Mouse (Mus musculus) embryonic facial prominence, embryonic 13.5 days (tissue): Measurements from ENCODE around the gene Atcay. TPM values are rescaled to one million over a fixed set of nuclear protein-coding genes. Genes with fewer than 3 reads are reported as not detected.
A peak's percentile ranks its signal among the peaks of the same experiment; 100 is the strongest.

Source experiments
- ATAC-seq: fragments of 200-750 bp; cut with Nextera tagmentation; 2 replicates; pipeline ENCODE4 v1.8.0; 2017; ENCODE audit warnings: low read depth; ENCODE audit not compliant: insufficient number of reproducible peaks, insufficient read depth, low FRiP score, low TSS enrichment
- H3K27ac ChIP-seq: fragments of 300-500 bp; sonication (generic); 2 replicates; pipeline ENCODE4 v1.5.1; 2015; ENCODE audit warnings: moderate library complexity, mild to moderate bottlenecking, inconsistent platforms
- H3K27me3 ChIP-seq: fragments of 300-500 bp; sonication (generic); 2 replicates; pipeline ENCODE4 v1.6.1; 2015; ENCODE audit warnings: mild to moderate bottlenecking, inconsistent platforms
- H3K36me3 ChIP-seq: fragments of 300-500 bp; sonication (generic); 2 replicates; pipeline ENCODE4 v1.6.1; 2015; ENCODE audit warnings: mild to moderate bottlenecking, inconsistent platforms
- H3K4me1 ChIP-seq: fragments of 300-500 bp; sonication (generic); 2 replicates; pipeline ENCODE4 v1.6.1; 2015; ENCODE audit warnings: inconsistent platforms
- H3K4me2 ChIP-seq: fragments of 300-500 bp; sonication (generic); 2 replicates; pipeline ENCODE4 v1.6.1; 2015; ENCODE audit warnings: moderate library complexity, mild to moderate bottlenecking, inconsistent platforms
- H3K4me3 ChIP-seq: fragments of 300-500 bp; sonication (generic); 2 replicates; pipeline ENCODE4 v1.5.1; 2015; ENCODE audit warnings: mild to moderate bottlenecking, inconsistent platforms
- H3K9ac ChIP-seq: fragments of 300-500 bp; sonication (generic); 2 replicates; pipeline ENCODE4 v1.6.1; 2015; ENCODE audit warnings: mild to moderate bottlenecking, inconsistent platforms
- H3K9me3 ChIP-seq: fragments of 300-500 bp; sonication (generic); 2 replicates; pipeline ENCODE4 v1.6.1; 2016; ENCODE audit warnings: inconsistent platforms
- WGBS: fragments of 180-500 bp; shearing (Covaris S2); methylation state at CpG from one replicate; pipeline ENCODE4 v1.1.7; 2015; ENCODE audit warnings: mixed read lengths; 5-methylcytosine and 5-hydroxymethylcytosine counted together
- polyA plus RNA-seq: library from polyadenylated mRNA; unstranded; fragments of >200 nt; fragmentation: Nextera tagmentation; extraction: Ambion mirVana; gene quantifications from 2 replicates; pipeline ENCODE4 v1.2.1, GENCODE M21; 2015

Gene Atcay
- polyA plus RNA-seq, 1 experiment from 2014 or later: 1.8 TPM

DNA sequence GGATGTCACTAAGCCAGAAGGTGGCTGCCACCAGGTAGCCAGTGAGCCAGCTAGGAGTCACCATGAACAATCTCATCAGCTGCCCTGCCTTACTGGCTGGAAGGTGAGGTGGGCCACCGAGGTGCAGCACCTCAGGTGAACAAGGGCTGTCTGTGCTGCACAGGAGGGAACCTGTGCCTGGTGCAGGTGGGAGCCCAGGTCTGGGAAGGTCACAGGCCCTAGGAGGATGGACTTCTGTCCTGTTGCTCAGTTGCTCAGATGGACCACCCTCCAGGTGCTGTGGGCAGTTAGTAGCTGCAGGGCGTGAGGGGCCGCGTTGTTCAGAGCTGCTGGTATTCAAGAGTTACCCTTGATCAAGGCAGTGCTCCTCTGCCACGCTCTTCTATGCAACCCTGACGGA lies 13.8 kb downstream of the Atcay start:
- WGBS: 89% methylated on average over 6 of the region's 6 CpGs
- Histone ChIP-seq H3K27ac (no peak overlapping the region), H3K4me3 (no peak overlapping the region), H3K9ac (no peak overlapping the region), H3K36me3 (peaks cover 3% of the 10 kb centered on the region; the same call in 1 of the 2 replicates), H3K9me3 (no peaks in the 10 kb centered on the region), H3K4me1 (no peaks in the 10 kb centered on the region), H3K4me2 (no peak overlapping the region), H3K27me3 (peaks cover 2% of the 10 kb centered on the region; the same call in 1 of the 2 replicates)
- ATAC-seq: no peak

GRCm38 (mm10) chr10:81216260-81216659 lies 14.4 kb downstream of the Atcay start:
- Histone ChIP-seq H3K4me3 (no peak overlapping the region), H3K4me1 (no peaks in the 10 kb centered on the region), H3K9me3 (no peaks in the 10 kb centered on the region), H3K27me3 (peaks cover 2% of the 10 kb centered on the region; the same call in 1 of the 2 replicates), H3K36me3 (peaks cover 3% of the 10 kb centered on the region; the same call in 1 of the 2 replicates), H3K9ac (no peak overlapping the region), H3K4me2 (no peak overlapping the region), H3K27ac (no peak overlapping the region)
- WGBS: 88% methylated on average over 6 of the region's 6 CpGs
- no peak for ATAC-seq

GRCm38 (mm10) chr10:81210154-81210553 lies 20.5 kb downstream of the Atcay start:
- no peak overlapping the region for H3K27ac ChIP-seq
- H3K36me3 ChIP-seq: peaks cover 3% of the 10 kb centered on the region; the same call in 1 of the 2 replicates
- H3K27me3 ChIP-seq: no peaks in the 10 kb centered on the region
- ATAC-seq: no peak
- no peaks in the 10 kb centered on the region for H3K9me3 ChIP-seq
- H3K4me1 ChIP-seq: no peaks in the 10 kb centered on the region
- H3K4me3 ChIP-seq: no peak overlapping the region
- H3K9ac ChIP-seq: no peak overlapping the region
- H3K4me2 ChIP-seq: no peak overlapping the region
- 90% methylated on average over 5 of the region's 5 CpGs for WGBS

DNA sequence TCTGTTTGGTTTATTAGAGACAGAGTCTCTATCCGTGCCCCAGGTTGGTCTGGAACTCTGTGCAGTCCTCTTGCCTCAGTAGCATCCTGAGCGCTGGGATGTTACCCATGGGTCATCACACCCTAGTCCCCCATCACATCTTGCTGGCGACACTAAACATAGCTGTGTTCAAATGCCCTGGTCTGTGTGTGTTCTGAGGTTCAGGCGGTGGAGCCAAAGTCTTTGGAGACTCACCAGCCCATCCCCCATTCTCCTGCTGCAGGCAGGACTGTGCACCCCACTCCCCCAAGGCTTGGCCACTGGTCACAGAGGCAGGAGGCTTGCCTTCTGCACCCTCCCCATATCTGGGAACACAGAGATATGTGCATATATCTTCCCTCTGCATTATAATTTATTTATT lies 26.5 kb downstream of the Atcay start:
- no peak for ATAC-seq
- H3K36me3 ChIP-seq: no peaks in the 10 kb centered on the region
- WGBS: 62% methylated on average over 4 of the region's 4 CpGs
- H3K4me3 ChIP-seq: no peak overlapping the region
- H3K4me1 ChIP-seq: no peaks in the 10 kb centered on the region
- H3K4me2 ChIP-seq: no peak overlapping the region
- H3K27me3 ChIP-seq: peaks cover 11% of the 10 kb centered on the region
- H3K27ac ChIP-seq: no peak overlapping the region
- H3K9me3 ChIP-seq: no peaks in the 10 kb centered on the region
- no peak overlapping the region for H3K9ac ChIP-seq

GRCm38 (mm10) chr10:81202978-81203720 lies 27.5 kb downstream of the Atcay start:
- no peaks in the 10 kb centered on the region for H3K36me3 ChIP-seq
- no peak overlapping the region for H3K4me2 ChIP-seq
- peaks cover 15% of the 10 kb centered on the region for H3K27me3 ChIP-seq
- H3K27ac ChIP-seq: no peak overlapping the region
- no peak overlapping the region for H3K9ac ChIP-seq
- no peaks in the 10 kb centered on the region for H3K9me3 ChIP-seq
- H3K4me1 ChIP-seq: no peaks in the 10 kb centered on the region
- no peak overlapping the region for H3K4me3 ChIP-seq
- 69% methylated on average over 8 of the region's 8 CpGs for WGBS
- no peak for ATAC-seq

DNA sequence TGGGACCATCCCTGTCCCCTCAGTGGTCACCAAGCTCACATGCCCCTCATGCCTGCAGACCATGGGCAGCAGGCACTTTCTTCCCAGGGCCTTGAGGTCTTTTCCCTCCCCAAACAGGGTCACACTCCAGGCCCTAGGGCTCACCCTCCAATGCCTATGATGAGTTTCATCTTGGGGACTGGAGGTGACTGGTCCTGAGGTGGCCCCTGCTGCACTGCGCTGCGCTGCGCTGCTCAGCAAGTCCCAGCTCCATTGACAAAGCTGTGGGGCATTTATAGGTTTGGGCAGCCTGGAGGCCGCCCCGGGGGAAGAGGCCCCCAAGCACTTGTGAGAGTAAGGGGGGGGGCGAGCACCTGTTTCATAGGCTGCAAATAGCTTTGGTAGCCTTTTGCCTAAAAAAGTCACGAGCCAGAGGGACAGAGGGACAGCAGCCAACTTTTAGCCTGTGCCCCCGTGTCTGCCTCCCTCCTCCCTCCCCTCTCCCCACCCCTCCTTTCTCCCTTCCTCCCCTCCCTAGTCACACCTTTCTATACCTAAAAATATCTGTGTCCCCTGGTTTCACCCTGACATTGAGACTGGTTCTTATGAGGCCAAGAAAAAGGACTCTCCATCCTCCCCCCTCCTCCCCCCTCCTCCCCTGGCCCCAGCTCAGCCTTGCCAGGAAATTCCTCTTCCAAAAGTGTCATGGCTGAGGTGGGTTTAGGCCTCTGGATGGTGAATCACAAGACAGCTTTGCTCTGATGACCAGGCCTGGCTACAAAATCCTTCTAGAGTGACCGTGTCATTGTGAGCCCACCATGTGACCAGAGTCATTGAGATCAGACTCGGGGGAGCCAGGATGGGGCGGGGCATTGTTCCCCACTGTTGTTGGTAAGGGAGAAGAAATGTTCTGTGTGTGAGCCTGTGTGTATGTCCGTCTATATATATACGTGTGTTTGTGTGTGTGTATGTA lies 28.6 kb downstream of the Atcay start, which contains the start of gene Nmrk2:
TSS of gene Nmrk2 (minus strand) at position 245 of the 952 bp plus-strand sequence.
- Histone ChIP-seq H3K27me3 (peaks cover 21% of the 10 kb centered on the region), H3K27ac (no peak within 1 kb of the TSS), H3K4me1 (no peaks in the 10 kb centered on the region), H3K9me3 (no peaks in the 10 kb centered on the region), H3K4me2 (no peak within 1 kb of the TSS), H3K4me3 (no peak within 1 kb of the TSS), H3K9ac (0 out of 2 replicates have a peak within 1 kb of the TSS, but pooled peaks have one; percentile 27), H3K36me3 (no peaks in the 10 kb centered on the region)
- no peak for ATAC-seq
- WGBS: 52% methylated on average over 13 of the region's 13 CpGs

DNA sequence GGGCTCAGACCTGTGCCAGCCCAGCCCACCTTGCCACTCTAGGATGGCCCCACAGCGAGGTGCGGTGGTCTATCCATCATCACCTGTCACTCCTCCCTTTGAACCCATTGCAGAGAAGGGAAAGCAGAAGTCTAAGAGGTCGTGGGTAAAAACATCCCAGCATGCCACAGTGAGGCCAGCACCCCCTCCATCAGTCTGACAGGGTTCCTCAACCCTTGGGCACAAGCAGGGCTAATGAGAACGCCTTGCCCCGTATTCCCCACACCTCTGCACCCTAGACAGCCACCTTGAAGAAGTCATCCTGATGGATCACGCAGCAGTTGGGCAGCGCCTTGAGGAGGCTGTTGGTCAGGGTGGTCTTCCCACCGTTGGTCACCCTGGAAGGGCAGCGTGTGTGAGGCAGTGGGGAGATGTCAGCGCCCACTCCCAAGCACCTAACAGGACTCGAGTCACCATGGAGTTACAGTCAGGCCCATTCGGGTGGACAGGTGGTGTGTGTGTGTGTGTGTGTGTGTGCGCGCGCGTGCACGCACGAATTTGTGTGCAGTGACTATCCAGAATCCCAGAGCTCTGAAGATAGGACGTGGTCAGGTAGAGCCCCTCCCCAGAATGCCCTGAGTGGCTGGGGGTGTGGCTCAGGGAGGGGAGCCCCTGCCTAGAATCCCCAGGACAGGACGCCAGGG lies 29.9 kb downstream of the Atcay start:
- Histone ChIP-seq H3K4me3 (no peak overlapping the region), H3K27me3 (peaks cover 34% of the 10 kb centered on the region), H3K9ac (0 out of 2 replicates have a peak overlapping the region, but pooled peaks have one; percentile 27), H3K4me2 (no peak overlapping the region), H3K27ac (no peak overlapping the region), H3K36me3 (no peaks in the 10 kb centered on the region), H3K9me3 (no peaks in the 10 kb centered on the region), H3K4me1 (no peaks in the 10 kb centered on the region)
- no peak for ATAC-seq
- 76% methylated on average over 20 of the region's 20 CpGs for WGBS

DNA sequence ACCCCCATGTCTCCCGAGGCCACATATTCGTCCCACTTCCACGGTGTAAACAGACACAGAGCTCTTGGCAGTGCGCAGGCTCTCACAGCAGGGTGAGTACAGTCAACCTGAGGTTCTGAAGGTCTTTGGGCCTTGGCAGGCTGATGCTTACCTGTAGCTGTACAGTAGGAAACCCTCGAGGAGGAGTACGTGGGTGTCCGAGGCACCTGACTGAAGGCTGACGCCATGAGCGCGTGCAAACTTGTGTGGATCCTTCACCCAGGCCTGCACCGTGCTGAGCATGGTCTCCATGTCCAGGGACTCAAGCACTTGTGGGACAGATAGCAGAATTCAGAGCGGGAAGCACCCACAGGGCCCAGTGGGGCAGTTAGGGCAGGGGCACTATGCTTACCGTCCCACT lies 30.5 kb downstream of the Atcay start:
- WGBS: 83% methylated on average over 13 of the region's 13 CpGs

DNA sequence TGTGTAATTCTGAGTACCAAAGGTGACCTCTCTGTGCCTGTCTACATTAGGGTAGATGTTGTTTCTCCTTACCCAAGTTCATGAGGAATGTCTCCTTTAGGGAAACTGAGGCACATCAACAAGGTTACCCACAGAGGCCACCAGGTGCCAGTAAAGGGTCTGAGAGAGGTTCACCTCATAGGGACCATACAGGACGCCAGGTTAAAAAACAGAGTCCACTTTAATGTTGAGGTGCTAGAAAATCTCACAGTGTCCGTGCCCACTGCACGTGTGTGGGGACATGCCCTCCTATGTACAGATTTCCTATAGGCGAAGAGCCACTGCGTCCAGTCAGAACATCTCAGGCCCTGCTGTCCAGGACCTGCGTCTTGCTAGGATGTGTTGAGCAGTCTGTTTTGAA lies 31.6 kb downstream of the Atcay start:
- Histone ChIP-seq H3K27ac (no peak overlapping the region), H3K27me3 (peaks cover 52% of the 10 kb centered on the region), H3K4me2 (no peak overlapping the region), H3K4me1 (peaks cover 7% of the 10 kb centered on the region), H3K4me3 (no peak overlapping the region), H3K9me3 (no peaks in the 10 kb centered on the region), H3K9ac (0 out of 2 replicates have a peak overlapping the region, but pooled peaks have one; percentile 44), H3K36me3 (no peaks in the 10 kb centered on the region)
- ATAC-seq: no peak
- WGBS: 83% methylated on average over 6 of the region's 6 CpGs

More for the DNA sequence above, 30.5 kb downstream of the Atcay start:
- Histone ChIP-seq H3K9me3 (no peaks in the 10 kb centered on the region), H3K4me2 (no peak overlapping the region), H3K4me1 (no peaks in the 10 kb centered on the region), H3K36me3 (no peaks in the 10 kb centered on the region), H3K27me3 (peaks cover 40% of the 10 kb centered on the region), H3K9ac (no peak overlapping the region), H3K4me3 (no peak overlapping the region), H3K27ac (no peak overlapping the region)
- ATAC-seq: no peak

- 2% methylated on average over 9 of the region's 9 CpGs for WGBS
- H3K4me3 ChIP-seq: no peak overlapping the region
- H3K4me1 ChIP-seq: peaks cover 9% of the 10 kb centered on the region
- no peak overlapping the region for H3K9ac ChIP-seq
- H3K27ac ChIP-seq: no peak overlapping the region
- no peaks in the 10 kb centered on the region for H3K36me3 ChIP-seq
- peaks cover 60% of the 10 kb centered on the region for H3K27me3 ChIP-seq
- no peaks in the 10 kb centered on the region for H3K9me3 ChIP-seq
- no peak for ATAC-seq
- H3K4me2 ChIP-seq: no peak overlapping the region
Observed at GRCm38 (mm10) chr10:81198230-81198629, 32.4 kb downstream of the Atcay start.

DNA sequence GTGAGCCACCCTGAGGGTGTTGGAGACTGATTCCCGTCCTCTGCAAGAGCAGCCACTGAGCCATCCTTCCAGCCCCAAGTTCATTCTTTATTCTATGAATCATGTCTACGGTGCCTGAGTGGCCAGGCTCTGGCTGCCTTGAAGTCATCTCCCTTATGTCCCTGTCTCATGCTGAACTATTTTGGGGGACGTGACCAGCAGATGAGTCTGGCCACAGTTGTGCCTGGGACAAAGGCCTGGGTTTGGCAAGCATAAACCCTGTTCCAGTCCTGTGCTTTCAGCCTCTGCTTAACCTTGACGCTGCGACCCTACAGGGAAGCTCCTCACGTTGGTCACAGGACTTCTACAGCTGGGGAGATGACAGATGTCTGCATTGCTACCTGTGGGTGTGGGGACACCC lies 33.3 kb downstream of the Atcay start:
- no peak for ATAC-seq
- Histone ChIP-seq H3K4me2 (no peak overlapping the region), H3K4me3 (no peak overlapping the region), H3K27me3 (peaks cover 64% of the 10 kb centered on the region), H3K9me3 (no peaks in the 10 kb centered on the region), H3K4me1 (peaks cover 16% of the 10 kb centered on the region), H3K27ac (no peak overlapping the region), H3K36me3 (no peaks in the 10 kb centered on the region), H3K9ac (no peak overlapping the region)
- WGBS: 43% methylated on average over 6 of the region's 6 CpGs
